Mouse (Mus musculus) layer of hippocampus, postnatal 10 days (tissue): ENCODE results near the gene Uox. TPM values are rescaled to one million over a fixed set of nuclear protein-coding genes. Genes with fewer than 3 reads are reported as not detected.

Experiments used
- DNase-seq, 2 experiments: peaks; one replicate each; pipeline ENCODE4 v3.0.0; 2021; ENCODE audit warnings: low spot score in 2 of 2
- total RNA-seq, 2 experiments: library from RNA; stranded (reverse); gene quantifications; 2 replicates each; pipeline ENCODE4 v1.2.3; 2021

Uox gene
- total RNA-seq, 2 experiments from 2014 or later = 0.38 to 0.75 TPM

- DNase-seq = no peak
These were observed 110.4 kb downstream of the Uox start for GRCm38 (mm10) chr3:146680625-146681024.

DNA sequence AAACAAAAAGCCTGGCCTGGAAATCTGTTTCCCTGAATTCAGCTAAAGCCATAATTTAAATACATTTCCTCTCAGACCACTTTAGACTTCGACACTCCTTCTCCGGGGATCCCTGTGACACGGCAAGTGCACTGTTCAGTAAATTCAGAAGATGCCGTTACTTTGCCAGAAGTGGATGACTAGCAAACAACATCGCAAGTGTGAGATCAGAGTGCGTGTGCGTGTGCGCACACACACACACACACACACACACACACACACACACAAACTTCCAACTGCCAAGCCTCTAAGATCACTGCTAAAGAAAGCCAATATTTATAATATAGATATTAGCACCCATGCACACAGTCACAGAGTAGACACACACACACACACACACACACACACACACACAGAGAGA is 111.5 kb downstream of the Uox start:
- no peak for DNase-seq

Other genes starting within 250 kb of the Uox start
- 100 to 1,000 TPM; 191 to 199 TPM for gene Ssx2ip, start 165.8 kb upstream of the Uox start, total RNA-seq
- 1 to 10 TPM; 6.7 to 8.2 TPM for gene Ctbs, start 120.6 kb upstream of the Uox start, total RNA-seq
- 1 to 10 TPM; 3.2 to 3.3 TPM for gene Spata1, start 70.7 kb upstream of the Uox start, total RNA-seq
- gene Gng5, start 70.6 kb upstream of the Uox start, total RNA-seq = 10 to 100 TPM; 41.1 to 64.9 TPM
- 10 to 100 TPM; 17.0 to 18.6 TPM for gene Rpf1, start 49.0 kb upstream of the Uox start, total RNA-seq
- gene Dnase2b, start 45.2 kb downstream of the Uox start, total RNA-seq = not detected
- not detected for gene 4930503B20Rik, start 80.9 kb downstream of the Uox start, total RNA-seq
- gene Samd13, start 115.2 kb downstream of the Uox start, total RNA-seq = under 1 TPM; 0.83 to 0.94 TPM
- gene Prkacb, start 242.6 kb downstream of the Uox start, total RNA-seq = 100 to 1,000 TPM; 249 to 257 TPM